Mouse (Mus musculus): Measurements from ENCODE around the gene Opcml.

Opcml gene

GRCm38 (mm10) chr9:28744771-28745170 lies 954.2 kb downstream of the Opcml start:
- CTCF ChIA-PET: interaction anchor here in 1 of 4 experiments (1.2 kb wide), 1 partner anchor 339 kb away, joined by 3 read pairs; no protein-coding TSS in a partner anchor
- POLR2A ChIA-PET: no interaction called here

- CTCF ChIA-PET: interaction anchor here (0.6 to 4.1 kb wide), 21 partner anchors 10 to 501 kb away, joined by 3 to 44 read pairs (median 4); no protein-coding TSS in a partner anchor
- POLR2A ChIA-PET: no interaction called here
Observed at GRCm38 (mm10) chr9:28748902-28749301, 958.3 kb downstream of the Opcml start.

DNA sequence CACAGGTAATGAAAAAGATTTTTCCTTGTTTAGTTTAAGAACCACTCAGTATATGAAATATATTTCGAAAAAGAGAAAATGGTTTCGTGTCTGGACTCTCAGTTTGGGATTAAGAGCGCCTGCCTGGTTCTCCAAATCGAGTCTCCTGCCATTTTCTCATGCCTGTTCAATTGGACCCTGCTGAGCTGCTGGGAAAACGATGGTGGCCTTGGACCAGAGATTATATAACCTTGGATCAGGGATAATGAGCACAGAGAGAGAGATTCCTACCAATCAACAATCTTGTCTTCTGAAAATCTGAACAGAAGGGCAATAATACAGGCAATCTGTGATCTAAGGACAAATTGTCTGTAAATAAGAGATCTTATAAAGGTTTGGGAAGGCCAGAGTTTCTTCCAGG lies 962.3 kb downstream of the Opcml start:
- CTCF ChIA-PET: interaction anchor here in 2 of 4 experiments (0.5 to 0.9 kb wide), 2 partner anchors 349 to 428 kb away, joined by 3 read pairs; no protein-coding TSS in a partner anchor

GRCm38 (mm10) chr9:28756841-28757451 lies 966.4 kb downstream of the Opcml start:
- ChIA-PET POLR2A (no interaction called here), CTCF (no interaction called here)

More for the DNA sequence above, 962.3 kb downstream of the Opcml start:
- POLR2A ChIA-PET: no interaction called here

GRCm38 (mm10) chr9:28761460-28761859 lies 970.9 kb downstream of the Opcml start:
- ChIA-PET POLR2A (no interaction called here), CTCF (no interaction called here)

DNA sequence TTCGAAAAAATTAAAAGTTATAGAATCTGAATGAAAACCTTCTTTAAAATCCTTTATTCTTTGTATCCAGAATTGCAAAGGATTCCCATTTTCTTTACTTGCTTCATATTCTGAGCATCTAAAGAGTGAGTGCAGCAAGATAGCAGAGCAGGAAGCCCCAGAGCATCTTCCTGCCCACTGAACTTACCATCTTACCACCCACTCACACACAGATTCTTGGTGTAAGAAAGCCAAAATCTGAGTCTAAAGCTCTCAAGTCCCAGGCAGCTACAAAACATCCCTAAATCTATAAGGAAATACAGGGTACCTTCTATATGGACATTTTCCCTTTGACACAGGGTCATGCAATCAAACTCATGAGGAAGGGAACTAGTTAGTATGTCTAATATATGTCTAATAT lies 973.6 kb downstream of the Opcml start:
- POLR2A ChIA-PET: no interaction called here

DNA sequence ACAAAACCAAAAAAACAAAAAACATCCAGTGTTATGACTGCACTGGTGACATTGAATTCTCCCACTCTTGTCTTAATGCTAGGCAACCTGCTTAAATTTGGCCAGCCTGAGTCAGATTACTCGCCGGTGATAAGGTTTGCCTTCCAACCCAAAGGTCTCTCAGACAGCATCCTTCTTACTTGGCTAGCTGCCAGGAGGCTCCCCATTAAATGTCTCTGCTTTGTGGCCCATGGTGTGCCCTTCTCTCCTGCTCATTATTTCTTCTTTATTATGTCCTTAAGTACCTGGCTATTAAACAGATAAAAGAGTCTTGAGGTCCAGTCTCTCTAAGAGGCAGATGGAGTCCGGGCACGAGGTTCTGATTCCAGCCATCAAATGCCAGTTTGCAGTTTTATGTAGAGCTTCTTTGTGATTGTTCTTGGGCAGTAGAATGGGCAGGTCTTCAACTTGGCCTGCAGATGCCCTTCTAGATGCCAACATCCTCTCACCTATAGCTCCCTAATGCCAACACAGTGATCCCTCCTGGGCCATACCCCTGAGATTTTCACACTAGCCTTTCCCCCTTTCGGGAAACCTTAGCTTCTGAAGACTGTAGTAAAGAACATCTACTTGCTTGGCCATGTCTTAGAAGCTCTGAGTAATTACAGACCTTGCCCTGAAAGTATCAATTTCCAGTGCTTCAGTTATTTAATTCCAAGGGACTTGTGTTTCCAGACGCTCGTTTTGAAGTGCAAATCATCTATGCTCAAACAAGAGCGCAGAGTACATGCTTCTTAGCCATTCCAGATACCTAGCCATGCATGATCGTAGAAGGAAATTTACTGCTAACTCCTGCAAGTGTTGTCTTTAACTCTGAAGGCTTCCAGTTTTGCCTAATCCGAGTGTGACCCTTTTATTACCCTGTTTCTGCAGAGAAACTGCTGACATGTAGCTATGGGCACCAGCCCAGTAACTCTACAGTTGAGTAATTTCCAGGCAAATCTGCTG lies 986.2 kb downstream of the Opcml start:
- POLR2A ChIA-PET: no interaction called here

More for the DNA sequence above, 973.6 kb downstream of the Opcml start:
- CTCF ChIA-PET: no interaction called here

GRCm38 (mm10) chr9:28783834-28784233 lies 993.3 kb downstream of the Opcml start:
- ChIA-PET POLR2A (no interaction called here), CTCF (interaction anchor here in 1 of 4 experiments (1.6 kb wide), 1 partner anchor 15 kb away, joined by 8 read pairs; no protein-coding TSS in a partner anchor)

More for the DNA sequence above, 986.2 kb downstream of the Opcml start:
- CTCF ChIA-PET: no interaction called here

DNA sequence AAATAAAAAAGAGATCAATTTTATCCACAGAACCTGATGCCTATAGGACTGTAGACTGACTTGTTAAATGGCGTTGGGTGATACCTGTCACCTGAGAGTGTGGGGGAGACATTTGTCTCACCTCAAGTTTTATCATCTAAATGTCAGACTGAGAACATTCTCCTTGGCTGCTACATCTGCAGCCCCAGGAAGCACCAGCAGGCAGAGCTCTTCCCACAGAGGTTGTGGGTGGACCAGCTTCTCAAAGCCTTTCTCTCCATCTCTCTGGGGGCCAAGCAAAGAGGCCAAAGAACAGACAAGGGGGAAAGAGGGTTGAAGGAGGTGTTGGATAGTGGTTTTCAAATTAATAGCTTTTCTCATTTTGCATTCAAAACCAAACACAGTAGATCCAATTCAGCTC lies 998.9 kb downstream of the Opcml start:
- CTCF ChIA-PET: interaction anchor here in 2 of 4 experiments (0.5 to 1.1 kb wide), 2 partner anchors 9 to 669 kb away, joined by 3 to 10 read pairs; no protein-coding TSS in a partner anchor
- POLR2A ChIA-PET: interaction anchor here in 1 of 4 experiments (1.1 kb wide), 1 partner anchor 14 kb away, joined by 4 read pairs; no protein-coding TSS in a partner anchor

DNA sequence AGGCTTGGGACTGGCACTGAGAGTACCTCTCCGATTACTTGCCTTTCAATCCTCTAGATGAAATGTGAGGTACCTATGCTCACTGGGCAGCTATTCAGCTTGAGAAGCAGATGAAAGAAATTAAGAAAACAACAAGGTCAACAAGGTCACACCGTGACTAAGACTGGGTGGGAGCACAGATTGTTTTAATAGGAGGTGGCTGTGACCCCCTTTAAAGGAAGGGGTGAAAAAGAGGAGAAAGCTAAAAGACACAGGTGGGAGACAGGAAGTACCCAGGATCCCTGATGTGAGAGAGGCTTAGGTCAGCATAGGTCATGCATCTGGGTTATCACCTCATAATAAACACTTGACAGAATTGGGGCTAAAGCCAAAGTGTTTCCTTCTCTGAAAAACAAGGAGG lies 1009.5 kb downstream of the Opcml start:
- POLR2A ChIA-PET: interaction anchor here in 1 of 4 experiments (0.6 kb wide), 1 partner anchor 1509 kb away, joined by 3 read pairs; no protein-coding TSS in a partner anchor
- CTCF ChIA-PET: no interaction called here

DNA sequence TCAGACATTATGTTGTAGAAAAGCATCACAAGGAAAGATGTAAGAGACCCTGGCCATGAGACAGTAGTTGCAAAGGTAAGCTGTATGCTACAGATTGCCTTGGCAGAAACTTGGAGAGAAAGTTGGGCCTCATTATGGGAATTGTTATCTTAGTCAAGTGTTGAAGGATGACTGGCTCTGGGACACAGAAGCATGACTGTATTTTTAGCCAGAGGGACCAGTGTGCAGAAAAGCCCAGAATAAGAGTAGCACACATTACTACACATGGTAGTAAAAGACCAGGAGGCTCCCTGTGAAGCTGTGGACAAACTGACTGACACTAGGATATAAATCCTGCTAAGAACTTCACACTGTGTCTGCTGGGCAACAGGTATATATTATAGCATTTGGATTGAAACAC lies 1016.1 kb downstream of the Opcml start:
- ChIA-PET CTCF (no interaction called here), POLR2A (no interaction called here)

GRCm38 (mm10) chr9:28822060-28822459 lies 1031.5 kb downstream of the Opcml start:
- ChIA-PET CTCF (no interaction called here), POLR2A (no interaction called here)

- ChIA-PET POLR2A (no interaction called here), CTCF (no interaction called here)
Observed at GRCm38 (mm10) chr9:28822466-28822865, 1031.9 kb downstream of the Opcml start.

GRCm38 (mm10) chr9:28825821-28826220 lies 1035.2 kb downstream of the Opcml start:
- POLR2A ChIA-PET: interaction anchor here in 1 of 4 experiments (0.6 kb wide), 1 partner anchor 155 kb away, joined by 3 read pairs; no protein-coding TSS in a partner anchor
- CTCF ChIA-PET: no interaction called here

DNA sequence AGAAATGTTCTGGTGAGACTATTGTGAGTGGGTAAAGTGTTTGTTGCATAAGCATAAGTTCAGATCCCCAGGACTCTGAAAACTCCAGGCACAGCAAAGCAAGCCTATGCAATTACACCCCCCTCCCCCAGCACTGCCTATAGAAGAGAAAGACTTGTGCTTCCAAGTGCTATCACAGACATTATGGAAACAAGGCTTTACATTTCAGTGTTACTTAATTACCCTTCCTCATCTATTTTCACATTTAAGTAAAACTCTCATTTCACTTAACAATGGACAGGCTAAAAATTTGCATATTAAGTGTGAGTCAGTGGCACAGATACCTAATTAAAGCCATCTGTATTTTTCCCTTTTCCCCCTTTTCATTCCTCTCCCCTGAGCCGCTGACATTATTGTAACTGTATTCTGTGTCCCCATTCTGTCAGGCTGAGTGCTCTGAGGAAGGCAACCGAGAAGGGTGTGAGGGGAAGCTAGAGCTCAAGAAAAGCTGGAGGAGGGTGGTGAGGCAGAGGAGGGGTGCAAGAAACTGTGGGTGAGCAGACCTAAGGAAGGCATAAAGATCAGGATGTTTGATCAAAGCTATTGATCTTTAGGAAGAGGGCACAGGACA lies 1055.5 kb downstream of the Opcml start:
- CTCF ChIA-PET: no interaction called here
- POLR2A ChIA-PET: no interaction called here

DNA sequence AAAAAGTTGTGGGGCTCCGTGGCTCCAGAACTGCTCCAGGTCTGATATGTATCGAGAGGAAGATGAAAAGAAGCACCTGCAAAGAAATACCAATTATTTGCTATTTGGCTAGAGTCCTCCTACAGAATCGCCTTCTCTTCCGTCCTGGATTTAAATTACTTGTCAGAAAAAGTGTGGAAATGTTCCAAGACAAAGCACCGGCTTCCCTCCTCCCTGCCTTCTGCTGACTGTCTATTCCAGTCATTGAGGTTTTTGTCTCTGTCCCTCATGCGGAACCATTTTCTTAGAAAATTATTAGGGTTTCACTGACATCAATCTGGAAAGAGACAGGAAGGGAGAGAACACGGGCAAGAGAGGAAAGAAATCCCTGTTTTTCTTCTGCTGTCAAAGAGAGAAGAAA lies 1065.3 kb downstream of the Opcml start:
- ChIA-PET POLR2A (no interaction called here), CTCF (interaction anchor here in 1 of 4 experiments (0.5 kb wide), 1 partner anchor 860 kb away, joined by 4 read pairs; no protein-coding TSS in a partner anchor)

DNA sequence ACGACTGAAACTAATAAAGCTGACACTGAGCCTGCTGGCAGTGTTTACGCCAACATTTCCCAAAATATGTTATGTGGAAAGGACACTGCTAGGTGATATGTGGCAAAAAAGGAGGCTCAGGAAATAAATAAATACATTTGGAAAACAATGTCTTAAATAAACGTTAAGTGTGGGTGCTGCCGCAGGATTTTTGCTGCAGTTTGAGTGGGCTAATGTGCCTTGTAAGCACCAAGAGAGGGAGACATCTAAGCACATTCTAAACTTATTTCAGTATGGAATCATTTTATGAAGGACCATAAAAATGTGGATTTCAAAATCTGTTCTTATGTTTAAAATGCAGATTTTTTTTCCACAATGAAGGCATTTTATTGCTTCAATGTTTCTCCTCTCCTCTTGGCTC lies 1071.4 kb downstream of the Opcml start:
- POLR2A ChIA-PET: no interaction called here
- CTCF ChIA-PET: no interaction called here

DNA sequence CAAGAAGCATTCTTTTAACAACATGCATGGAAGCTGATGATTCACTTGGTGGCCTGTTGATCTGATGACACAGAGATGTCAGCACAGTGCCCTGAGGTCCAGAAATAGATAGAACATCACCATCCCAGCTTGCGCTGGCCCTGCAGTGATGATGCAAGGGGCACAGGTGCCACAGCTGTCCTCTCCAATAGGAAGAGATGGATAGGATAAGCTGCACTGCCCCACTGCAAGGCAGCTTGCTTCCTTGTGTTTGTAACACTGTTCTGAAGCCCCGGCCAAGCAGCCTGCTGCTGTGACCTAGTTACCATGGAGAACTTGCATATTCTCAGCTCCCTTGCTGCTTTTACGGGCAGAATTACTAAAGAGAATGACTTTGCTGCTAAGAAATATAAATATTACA lies 1076.7 kb downstream of the Opcml start:
- ChIA-PET CTCF (no interaction called here), POLR2A (no interaction called here)

DNA sequence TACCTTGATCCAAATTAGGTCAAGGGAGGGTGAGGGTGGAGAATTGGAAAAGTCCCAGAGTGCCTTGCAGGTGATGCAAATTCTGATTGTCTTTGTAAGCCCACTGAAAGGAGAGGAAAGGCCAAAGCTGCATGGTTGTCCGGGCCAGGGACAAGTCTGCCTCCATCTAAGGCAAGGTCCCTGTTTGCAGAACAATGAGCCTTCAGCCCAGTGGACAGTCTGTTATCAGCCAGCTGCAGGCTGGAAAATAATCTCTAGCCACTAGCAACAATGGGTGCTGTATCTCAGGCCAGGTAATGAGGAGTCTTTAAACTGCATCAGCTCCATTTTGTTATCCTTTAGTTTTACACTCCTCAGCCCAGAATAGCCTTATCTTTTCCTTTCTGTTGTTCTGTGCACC lies 1079.9 kb downstream of the Opcml start:
- ChIA-PET CTCF (no interaction called here), POLR2A (interaction anchor here in 1 of 4 experiments (0.6 kb wide), 1 partner anchor 51 kb away, joined by 6 read pairs; no protein-coding TSS in a partner anchor)

DNA sequence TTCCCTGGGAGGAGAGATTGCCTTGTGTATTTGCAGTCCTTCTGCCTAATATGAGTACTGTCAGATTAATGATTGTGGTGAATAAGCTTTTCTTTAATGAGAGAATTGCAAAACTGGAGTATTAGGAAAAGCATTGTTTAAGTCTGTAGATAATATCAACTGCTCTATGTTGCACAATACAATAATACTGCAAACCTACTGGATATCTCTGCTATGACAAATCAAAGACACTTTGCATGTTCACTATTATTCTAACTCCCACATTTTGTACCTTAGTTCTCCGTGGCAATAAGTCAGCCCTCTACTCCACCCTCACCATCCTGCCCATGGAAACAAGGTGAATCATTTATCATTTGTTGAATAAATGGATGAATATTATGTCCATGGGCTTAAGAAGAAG lies 1092.0 kb downstream of the Opcml start:
- ChIA-PET POLR2A (interaction anchor here in 1 of 4 experiments (0.8 kb wide), 1 partner anchor 1279 kb away, joined by 3 read pairs; no protein-coding TSS in a partner anchor), CTCF (no interaction called here)

Measured in embryonic stem cell, embryonic (primary cell).